Mouse (Mus musculus) spleen, postnatal 10 days (tissue): ENCODE measurements around the gene Osm.

Experiments used
- DNase-seq, 2 experiments: peaks; one replicate each; pipeline ENCODE4 v3.0.0; 2021 to 2022; ENCODE audit warnings: low spot score in 2 of 2

The Osm gene

DNA sequence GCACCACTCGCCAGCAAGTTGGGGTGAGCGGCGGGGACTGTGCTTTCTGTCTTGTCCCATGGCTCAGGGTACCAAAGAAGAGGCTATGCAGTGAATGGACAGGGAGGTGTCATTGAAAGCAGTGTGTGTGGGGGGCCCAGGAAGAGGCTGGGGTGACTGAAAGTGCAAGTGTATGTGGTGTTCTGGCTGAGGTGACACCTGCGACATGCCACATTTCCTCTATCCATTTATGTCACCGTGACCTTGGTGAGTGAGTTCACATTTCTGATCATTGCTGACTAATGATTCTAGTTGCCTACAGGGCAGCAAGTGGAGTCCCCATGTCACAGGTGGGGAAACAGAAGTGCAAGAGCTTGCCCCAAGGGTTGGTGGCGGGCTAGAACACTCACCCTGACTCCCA is 32.3 kb downstream of the Osm start:
- no peak for DNase-seq

DNA sequence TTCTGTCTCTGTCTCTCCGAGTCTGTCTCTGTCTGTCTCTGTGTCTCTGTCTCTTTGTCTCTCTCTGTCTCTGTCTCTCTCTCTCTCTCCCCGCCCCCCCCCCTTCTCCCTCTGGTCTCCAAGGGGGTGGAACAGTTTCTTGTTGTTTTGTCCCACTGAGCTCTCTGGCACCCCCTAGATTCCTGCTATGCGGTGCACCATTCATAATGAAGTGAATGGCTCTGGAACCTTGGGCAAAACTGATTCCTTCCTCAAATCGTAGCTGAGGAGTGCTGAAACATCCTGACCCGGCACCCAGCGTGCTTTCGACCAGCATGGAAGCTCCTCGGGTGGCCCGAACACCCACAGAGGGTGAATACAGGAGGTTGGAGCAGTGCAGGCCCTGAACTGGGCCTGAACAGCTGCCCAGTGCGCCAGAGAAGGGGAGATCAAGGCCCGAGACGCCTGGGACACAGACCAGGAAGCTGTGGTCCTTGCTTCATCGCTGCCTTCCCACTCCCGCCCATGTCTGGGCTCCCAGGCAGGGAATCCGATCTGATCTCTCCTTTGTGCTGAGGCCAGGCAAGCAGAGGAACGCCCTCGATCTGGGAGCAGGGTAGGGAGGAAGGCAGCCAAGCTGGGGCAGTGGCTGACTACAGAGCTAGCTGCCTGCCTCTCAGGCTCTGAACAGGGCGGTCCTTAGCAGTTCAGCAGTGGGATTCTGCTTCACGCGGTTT is 34.7 kb downstream of the Osm start:
- DNase-seq = no peak

DNA sequence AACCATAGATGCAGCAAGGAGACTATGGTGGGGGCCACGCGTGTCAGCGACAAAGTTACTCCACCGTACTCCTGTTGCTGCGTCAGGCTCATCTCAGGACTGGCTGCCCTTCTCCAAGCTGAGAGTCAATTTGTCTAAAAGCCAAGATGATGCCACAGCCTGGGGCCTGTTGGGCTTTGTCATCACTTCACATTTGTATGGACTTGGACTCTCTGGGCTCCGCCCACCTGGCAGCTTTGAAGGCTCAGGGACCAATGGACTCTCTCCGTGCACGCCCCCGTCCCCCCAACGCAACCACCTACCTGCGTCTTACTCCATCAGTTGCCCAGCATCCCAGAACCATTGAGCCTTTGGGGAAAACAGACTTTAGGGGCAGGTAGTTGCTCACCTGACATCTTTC is 35.3 kb downstream of the Osm start:
- DNase-seq = no peak

DNA sequence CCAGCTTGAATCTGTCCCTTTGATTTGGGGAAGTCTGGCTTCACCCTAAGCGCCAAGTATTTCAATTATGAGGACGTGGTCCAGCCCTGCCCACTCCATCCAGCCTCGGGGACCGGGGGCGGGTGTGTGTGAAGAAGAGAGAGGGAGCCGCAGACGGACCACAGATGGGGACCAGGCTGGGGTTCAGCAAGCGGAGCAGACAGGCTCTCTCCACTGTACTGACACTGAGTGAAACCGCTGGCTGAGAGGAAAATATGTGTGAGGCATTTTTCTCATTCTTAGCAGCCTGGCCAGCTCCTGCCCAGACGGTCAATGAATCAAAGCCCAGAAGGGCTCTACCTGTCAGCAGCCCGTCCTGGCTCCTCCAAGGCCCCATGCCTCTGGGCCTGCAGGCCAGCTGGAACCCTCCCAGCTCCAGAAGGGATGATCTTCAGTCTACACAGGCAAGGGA is 40.2 kb downstream of the Osm start:
- no peak for DNase-seq

DNA sequence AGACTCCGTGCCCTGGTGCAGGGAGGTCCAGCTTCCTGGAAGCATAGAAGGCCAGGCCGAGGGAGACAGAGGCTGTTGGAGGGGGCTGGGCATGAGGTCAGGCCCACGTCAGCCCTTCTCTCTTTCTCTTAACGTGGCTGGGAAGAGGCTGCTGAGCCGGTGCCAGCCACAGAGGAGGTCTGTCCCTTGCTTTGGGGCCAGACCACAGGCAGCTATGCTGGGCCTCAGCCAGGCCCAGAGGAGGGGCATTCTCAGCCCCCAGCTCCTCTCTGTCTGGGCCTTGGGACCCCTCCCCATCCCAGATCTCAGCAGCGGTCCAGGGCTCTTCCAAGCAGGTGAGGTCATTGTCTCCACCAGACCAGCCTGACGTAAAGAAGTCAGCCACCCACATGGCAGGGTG is 43.7 kb downstream of the Osm start:
- no peak for DNase-seq

DNA sequence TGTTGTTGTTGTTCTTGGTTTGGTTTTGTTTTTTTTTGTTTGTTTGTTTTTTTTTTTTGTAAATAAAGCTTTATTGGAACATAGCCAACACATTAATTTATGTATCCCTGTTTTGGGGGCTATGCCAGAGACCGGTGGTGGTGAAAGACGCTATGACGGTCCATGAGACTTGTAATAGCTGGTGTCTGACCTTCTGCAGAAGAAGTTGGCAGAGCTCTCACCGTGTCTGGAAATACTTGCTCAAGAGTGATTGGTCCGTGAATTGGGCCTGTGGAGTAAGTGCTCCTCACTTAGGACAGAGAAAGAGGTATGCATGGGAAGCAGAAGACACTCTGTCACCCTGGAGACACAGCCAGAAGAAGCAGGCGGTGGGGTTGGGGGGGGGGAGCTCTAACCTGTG is 45.6 kb downstream of the Osm start:
- DNase-seq = no peak

DNA sequence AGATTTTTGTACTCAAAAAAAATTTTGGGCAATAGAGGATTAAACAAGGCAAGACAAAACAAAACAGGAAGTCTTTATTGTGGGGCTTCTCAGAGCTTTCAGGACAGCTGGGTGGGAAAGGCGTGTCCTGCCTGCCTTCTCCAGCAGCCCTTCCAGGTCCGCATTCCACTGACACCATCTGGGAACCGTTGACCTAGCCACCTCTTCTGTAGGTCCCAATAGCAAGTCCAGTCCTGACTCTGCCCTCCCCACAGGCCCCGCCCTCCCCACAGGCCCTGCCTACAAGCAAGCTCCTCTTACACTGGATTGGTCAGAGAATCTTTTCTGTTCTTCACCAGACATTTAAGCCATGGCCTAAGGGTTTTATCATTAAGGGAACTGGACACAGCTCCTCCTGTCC is 47.4 kb downstream of the Osm start:
- DNase-seq = no peak

DNA sequence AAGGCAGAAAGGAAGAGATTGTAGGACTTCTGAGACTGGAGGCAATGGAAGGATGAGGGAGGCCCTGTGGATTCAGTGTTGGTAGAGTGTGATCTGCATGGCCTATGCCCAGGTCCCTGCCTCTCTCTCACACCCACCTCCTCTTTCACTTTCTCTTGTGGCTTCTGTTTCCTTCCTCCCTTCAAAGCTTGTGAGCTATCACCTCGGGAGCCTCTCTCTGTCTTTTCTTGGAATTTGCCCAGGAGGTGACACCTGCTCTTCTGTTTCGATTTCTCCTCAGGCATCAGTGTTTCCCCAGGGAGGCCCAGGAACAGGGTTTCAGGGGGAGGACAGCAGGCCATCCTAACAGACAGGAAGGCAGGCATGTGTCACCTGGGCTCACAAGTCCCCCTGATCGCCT is 53.1 kb downstream of the Osm start:
- DNase-seq = no peak
